Mouse (Mus musculus) c-Kit-negative CD71-positive TER-119-positive erythroid progenitor cells, embryonic 14.5 days (primary cell): ENCODE data around the gene Kcne2.

Source experiments
- DNase-seq: peaks from one replicate; pipeline ENCODE4 v3.0.0-alpha.2; 2013; ENCODE audit warnings: low read depth, low spot score

The Kcne2 gene

GRCm38 (mm10) chr16:92309126-92309525, 16.9 kb downstream of the Kcne2 start:
- no peak for DNase-seq

- no peak for DNase-seq
Measured at GRCm38 (mm10) chr16:92313953-92314741, 22.0 kb downstream of the Kcne2 start.

GRCm38 (mm10) chr16:92316049-92316738, 24.0 kb downstream of the Kcne2 start:
- no peak for DNase-seq

GRCm38 (mm10) chr16:92319353-92320109, 27.3 kb downstream of the Kcne2 start:
- no peak for DNase-seq

- no peak for DNase-seq
Measured at GRCm38 (mm10) chr16:92320361-92320760, 28.2 kb downstream of the Kcne2 start.

GRCm38 (mm10) chr16:92321341-92321740, 29.2 kb downstream of the Kcne2 start, which contains the start of gene Fam243:
Fam243 (minus strand) TSS chr16:92321441.
- DNase-seq = no peak

GRCm38 (mm10) chr16:92324309-92325061, 32.3 kb downstream of the Kcne2 start:
- DNase-seq = no peak

- DNase-seq = no peak
Measured at GRCm38 (mm10) chr16:92325062-92325406, 32.8 kb downstream of the Kcne2 start.

GRCm38 (mm10) chr16:92327911-92328310, 35.7 kb downstream of the Kcne2 start:
- DNase-seq = no peak

GRCm38 (mm10) chr16:92330966-92331365, 38.8 kb downstream of the Kcne2 start:
- DNase-seq = no peak

- DNase-seq = no peak
Measured at GRCm38 (mm10) chr16:92334600-92334999, 42.4 kb downstream of the Kcne2 start.

- peak; percentile 28 for DNase-seq
Measured at GRCm38 (mm10) chr16:92336280-92336679, 44.1 kb downstream of the Kcne2 start.

GRCm38 (mm10) chr16:92340612-92341511, 48.7 kb downstream of the Kcne2 start:
- DNase-seq = peak; percentile 57

- DNase-seq = no peak
Measured at GRCm38 (mm10) chr16:92345177-92345576, 53.0 kb downstream of the Kcne2 start.

GRCm38 (mm10) chr16:92346297-92346916, 54.2 kb downstream of the Kcne2 start:
- no peak for DNase-seq
